Mouse (Mus musculus): Measurements from ENCODE around the gene Anapc4. TPM values are rescaled to one million over a fixed set of nuclear protein-coding genes. Genes with fewer than 3 reads are reported as not detected.

The Anapc4 gene
- polyA plus RNA-seq (2015; fragmentation: Nextera tagmentation; extraction: Ambion mirVana) = 31.2 and 37.3 TPM in 2 replicates

DNA sequence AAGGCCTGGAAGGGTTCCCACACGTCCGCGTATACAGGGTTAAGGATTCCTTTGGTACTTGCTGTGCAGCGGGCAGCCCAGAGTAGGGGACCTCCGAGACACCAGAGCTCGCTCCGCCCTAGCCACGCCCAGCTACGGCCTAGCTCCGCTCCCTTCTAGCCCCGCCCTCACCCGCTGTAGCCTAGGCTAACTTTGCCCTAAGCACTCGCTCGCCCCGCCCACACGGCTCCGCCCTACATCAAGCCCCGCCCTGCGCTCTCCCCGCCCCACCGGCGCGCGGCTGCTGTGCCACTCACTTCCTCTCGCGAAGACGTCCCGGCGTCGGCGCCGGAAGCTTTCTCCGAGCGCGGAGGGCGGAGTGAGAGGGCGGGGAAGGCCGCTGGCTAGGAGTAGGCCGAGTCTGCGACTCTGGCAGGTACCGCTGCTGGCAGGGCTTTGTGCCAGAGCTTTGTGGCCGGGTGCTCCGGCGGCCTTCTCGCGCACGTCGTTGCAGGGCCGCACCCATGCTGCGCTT, at the start of gene Anapc4:
Gene Anapc4 (plus strand): TSS at position 252 of the 514 bp plus-strand sequence.
- Histone ChIP-seq H3K9me3 (replicated peaks) (0 out of 2 replicates have a peak, but pooled peaks cover 2% of the 10 kb centered on the region), H3K4me2 (peak within 1 kb of the TSS; percentile 94), H3K4me3 (replicated peaks) (peak within 1 kb of the TSS; percentile 77), H3K9ac (peak within 1 kb of the TSS; percentile 89), H3K27ac (peak within 1 kb of the TSS; percentile 91), H3K4me1 (replicated peaks) (peaks cover 30% of the 10 kb centered on the region), H3K36me3 (peaks cover 17% of the 10 kb centered on the region; the same call in 1 of the 2 replicates), H3K27me3 (no peaks in the 10 kb centered on the region)
- ATAC-seq (ENCODE audit: low read depth) (peak; percentile 98), DNase-seq (peak; percentile 100)
- under 1% methylated on average over 50 of the region's 50 CpGs for WGBS (ENCODE audit: insufficient replicate concordance)

DNA sequence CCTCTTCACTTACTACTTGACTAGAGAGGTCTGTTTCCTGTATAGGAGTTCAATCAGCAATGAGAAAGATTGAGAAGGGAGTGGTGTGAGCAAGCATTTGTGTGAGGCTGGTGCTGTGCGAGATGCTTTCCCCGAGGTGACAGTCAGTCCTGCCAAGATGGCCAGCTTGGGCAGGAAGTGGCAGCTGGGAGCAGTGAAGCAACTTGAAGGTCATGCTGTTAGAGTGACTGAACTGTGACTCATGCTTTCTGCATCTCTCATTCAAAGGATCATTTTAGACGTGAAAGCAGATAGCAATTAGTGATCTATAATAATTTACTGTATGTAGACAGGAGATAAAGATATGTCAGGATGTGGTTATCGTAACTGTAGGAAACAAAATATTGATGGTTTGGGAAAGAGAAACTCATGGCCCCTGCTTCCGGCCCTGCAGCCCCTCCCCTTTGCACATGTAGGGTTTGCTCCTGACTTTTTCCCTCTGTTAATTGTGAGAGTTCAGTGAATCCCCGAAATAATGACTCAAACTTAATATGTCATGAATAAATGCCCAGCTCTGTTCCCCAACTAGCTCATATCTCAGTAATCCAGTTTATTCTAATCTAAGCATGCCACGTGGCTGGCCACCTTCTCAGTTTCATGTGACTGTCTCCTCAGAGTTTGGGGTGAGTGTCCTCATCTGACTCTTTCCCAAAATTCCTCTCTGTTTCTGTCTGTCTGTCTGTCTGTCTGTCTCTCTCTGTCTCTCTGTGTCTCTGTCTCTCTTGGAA, 47.1 kb upstream of the Anapc4 start:
- no peak overlapping the region for H3K4me3 ChIP-seq (replicated peaks)
- DNase-seq (no peak), ATAC-seq (ENCODE audit: low read depth) (no peak)
- H3K4me1 ChIP-seq (replicated peaks) = peaks cover 25% of the 10 kb centered on the region
- H3K9me3 ChIP-seq (replicated peaks) = no peaks in the 10 kb centered on the region
- H3K4me2 ChIP-seq = no peak overlapping the region
- no peak overlapping the region for H3K9ac ChIP-seq
- no peak overlapping the region for H3K27ac ChIP-seq
- 46% methylated on average over 7 of the region's 7 CpGs for WGBS (ENCODE audit: insufficient replicate concordance)
- peaks cover 39% of the 10 kb centered on the region for H3K36me3 ChIP-seq
- no peaks in the 10 kb centered on the region for H3K27me3 ChIP-seq

DNA sequence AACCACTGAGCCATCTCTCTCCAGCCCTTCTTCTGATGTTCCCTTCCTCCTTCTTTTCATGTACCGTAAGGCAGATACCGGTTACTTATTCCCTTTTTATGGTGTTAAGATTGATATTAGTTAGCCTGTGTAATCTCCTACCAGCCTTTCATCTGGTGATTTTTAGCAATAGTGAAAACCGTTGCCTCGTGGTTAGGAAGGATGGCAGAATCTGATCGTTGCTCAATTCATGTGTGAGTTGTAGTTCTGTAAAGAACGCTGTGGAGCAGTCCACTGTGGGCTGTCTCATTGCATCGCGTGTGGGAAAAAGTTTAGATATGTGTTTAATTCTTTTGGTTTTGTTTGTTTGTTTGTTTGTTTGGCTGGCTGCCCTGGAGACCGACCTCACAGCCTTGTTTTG, 40.6 kb upstream of the Anapc4 start:
- no peak overlapping the region for H3K9ac ChIP-seq
- H3K4me3 ChIP-seq (replicated peaks) = no peak overlapping the region
- no peak for ATAC-seq (ENCODE audit: low read depth)
- no peak for DNase-seq
- no peak overlapping the region for H3K27ac ChIP-seq
- peaks cover 51% of the 10 kb centered on the region for H3K36me3 ChIP-seq
- no peaks in the 10 kb centered on the region for H3K9me3 ChIP-seq (replicated peaks)
- no peaks in the 10 kb centered on the region for H3K27me3 ChIP-seq
- no peaks in the 10 kb centered on the region; the same call in 1 of the 2 replicates for H3K4me1 ChIP-seq (replicated peaks)
- WGBS (ENCODE audit: insufficient replicate concordance) = 67% methylated on average over 9 of the region's 9 CpGs
- H3K4me2 ChIP-seq = no peak overlapping the region

- Histone ChIP-seq H3K4me1 (replicated peaks) (no peaks in the 10 kb centered on the region; the same call in 1 of the 2 replicates), H3K9ac (no peak overlapping the region), H3K4me3 (replicated peaks) (no peak overlapping the region), H3K4me2 (no peak overlapping the region), H3K27me3 (no peaks in the 10 kb centered on the region), H3K36me3 (peaks cover 44% of the 10 kb centered on the region), H3K27ac (no peak overlapping the region), H3K9me3 (replicated peaks) (no peaks in the 10 kb centered on the region)
- 85% methylated on average over 9 of the region's 9 CpGs for WGBS (ENCODE audit: insufficient replicate concordance)
- no peak for DNase-seq
- ATAC-seq (ENCODE audit: low read depth) = no peak
These were observed 39.7 kb upstream of the Anapc4 start for GRCm38 (mm10) chr5:52794109-52794508.

- H3K4me3 ChIP-seq (replicated peaks) = no peak overlapping the region
- H3K36me3 ChIP-seq = peaks cover 31% of the 10 kb centered on the region
- peaks cover 4% of the 10 kb centered on the region for H3K4me1 ChIP-seq (replicated peaks)
- no peaks in the 10 kb centered on the region for H3K27me3 ChIP-seq
- H3K9me3 ChIP-seq (replicated peaks) = no peaks in the 10 kb centered on the region
- H3K4me2 ChIP-seq = no peak overlapping the region
- WGBS (ENCODE audit: insufficient replicate concordance) = 79% methylated on average over 12 of the region's 12 CpGs
- no peak overlapping the region for H3K27ac ChIP-seq
- H3K9ac ChIP-seq = no peak overlapping the region
- ATAC-seq (ENCODE audit: low read depth) = no peak
- DNase-seq = no peak
These were observed 34.4 kb upstream of the Anapc4 start for GRCm38 (mm10) chr5:52799274-52799985.

- H3K36me3 ChIP-seq = peaks cover 27% of the 10 kb centered on the region
- no peak overlapping the region for H3K27ac ChIP-seq
- H3K4me1 ChIP-seq (replicated peaks) = no peaks in the 10 kb centered on the region
- H3K9ac ChIP-seq = no peak overlapping the region
- no peaks in the 10 kb centered on the region for H3K27me3 ChIP-seq
- no peak overlapping the region for H3K4me3 ChIP-seq (replicated peaks)
- H3K9me3 ChIP-seq (replicated peaks) = no peaks in the 10 kb centered on the region
- DNase-seq (no peak), ATAC-seq (ENCODE audit: low read depth) (no peak)
- no peak overlapping the region for H3K4me2 ChIP-seq
- 78% methylated on average over 4 of the region's 4 CpGs for WGBS (ENCODE audit: insufficient replicate concordance)
These were observed 28.0 kb upstream of the Anapc4 start for GRCm38 (mm10) chr5:52805801-52806200.

DNA sequence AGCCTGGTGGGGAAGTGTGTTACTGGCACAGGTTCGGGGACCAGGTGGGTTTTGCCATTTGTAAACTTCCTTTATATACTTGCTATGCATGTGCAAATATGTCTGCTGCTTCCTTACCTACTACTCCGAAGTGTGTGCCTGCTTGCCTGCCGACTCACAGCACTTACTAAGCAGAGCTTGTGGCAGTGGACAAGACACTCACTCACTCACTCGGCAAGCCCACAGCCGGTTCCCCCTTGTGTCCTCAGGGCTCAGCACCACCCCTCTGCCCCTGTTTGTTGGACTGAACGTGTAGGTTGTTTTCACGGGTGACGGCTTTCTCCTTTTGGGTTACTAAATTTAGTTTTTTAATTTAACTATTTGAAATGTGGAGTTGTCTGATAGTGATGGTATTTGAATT, 27.5 kb upstream of the Anapc4 start:
- H3K4me2 ChIP-seq = no peak overlapping the region
- H3K36me3 ChIP-seq = peaks cover 30% of the 10 kb centered on the region

DNA sequence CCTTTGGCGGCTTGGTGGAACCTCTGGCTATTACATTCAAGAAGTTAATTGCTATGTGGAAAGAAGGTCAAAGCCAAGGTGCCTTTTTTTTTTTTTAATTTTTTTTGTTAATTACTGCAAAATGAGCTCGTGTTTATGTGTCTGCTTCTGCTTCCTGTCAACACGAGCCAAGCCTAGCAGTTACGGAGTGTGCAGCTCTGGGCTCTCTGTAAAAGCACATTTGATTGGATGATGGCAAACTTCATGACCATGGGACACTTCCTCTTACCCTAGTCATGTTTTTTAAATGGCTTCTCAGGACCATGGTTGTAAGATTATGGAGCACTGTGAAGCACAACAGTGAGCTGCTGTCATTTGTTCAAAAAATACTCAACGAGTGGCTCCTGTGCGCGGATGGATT, 26.8 kb upstream of the Anapc4 start:
- WGBS (ENCODE audit: insufficient replicate concordance) = 82% methylated on average over 7 of the region's 7 CpGs
- no peak for ATAC-seq (ENCODE audit: low read depth)
- H3K4me3 ChIP-seq (replicated peaks) = no peak overlapping the region

More for the DNA sequence above, 27.5 kb upstream of the Anapc4 start:
- Histone ChIP-seq H3K9me3 (replicated peaks) (no peaks in the 10 kb centered on the region), H3K4me1 (replicated peaks) (no peaks in the 10 kb centered on the region), H3K27me3 (no peaks in the 10 kb centered on the region), H3K9ac (no peak overlapping the region), H3K27ac (no peak overlapping the region), H3K4me3 (replicated peaks) (no peak overlapping the region)
- WGBS (ENCODE audit: insufficient replicate concordance) = 76% methylated on average over 8 of the region's 8 CpGs
- ATAC-seq (ENCODE audit: low read depth) = no peak
- DNase-seq = no peak

DNA sequence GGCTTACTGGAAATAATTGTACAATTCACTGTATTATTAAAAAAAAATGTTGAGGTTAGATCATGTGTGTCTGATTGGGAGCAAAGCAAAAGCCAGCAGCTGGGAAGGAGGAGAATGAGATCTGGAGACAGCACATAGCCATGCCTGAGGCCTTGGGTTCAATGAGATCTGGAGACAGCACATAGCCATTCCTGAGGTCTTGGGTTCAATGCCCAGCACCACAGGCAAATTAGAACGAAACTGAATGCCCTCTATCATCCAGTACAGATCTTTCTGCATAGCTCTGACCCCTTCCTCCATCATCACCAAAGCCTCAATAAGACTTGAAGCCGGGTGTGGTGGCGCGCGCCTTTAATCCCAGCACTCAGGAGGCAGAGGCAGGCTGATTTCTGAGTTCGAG, 23.4 kb upstream of the Anapc4 start:
- no peak overlapping the region for H3K4me2 ChIP-seq
- DNase-seq = no peak
- peaks cover 36% of the 10 kb centered on the region for H3K36me3 ChIP-seq
- no peak overlapping the region for H3K9ac ChIP-seq
- no peak overlapping the region for H3K27ac ChIP-seq
- no peak overlapping the region for H3K4me3 ChIP-seq (replicated peaks)
- H3K9me3 ChIP-seq (replicated peaks) = no peaks in the 10 kb centered on the region
- no peaks in the 10 kb centered on the region for H3K27me3 ChIP-seq
- 84% methylated on average over 6 of the region's 6 CpGs for WGBS (ENCODE audit: insufficient replicate concordance)
- no peak for ATAC-seq (ENCODE audit: low read depth)
- no peaks in the 10 kb centered on the region for H3K4me1 ChIP-seq (replicated peaks)

More for the DNA sequence above, 26.8 kb upstream of the Anapc4 start:
- no peak overlapping the region for H3K4me2 ChIP-seq
- H3K27me3 ChIP-seq = no peaks in the 10 kb centered on the region
- no peaks in the 10 kb centered on the region for H3K9me3 ChIP-seq (replicated peaks)
- no peaks in the 10 kb centered on the region for H3K4me1 ChIP-seq (replicated peaks)
- H3K9ac ChIP-seq = no peak overlapping the region
- DNase-seq = no peak
- H3K27ac ChIP-seq = no peak overlapping the region
- H3K36me3 ChIP-seq = peaks cover 31% of the 10 kb centered on the region

- Histone ChIP-seq H3K27ac (no peak overlapping the region), H3K4me3 (replicated peaks) (no peak overlapping the region), H3K9me3 (replicated peaks) (no peaks in the 10 kb centered on the region), H3K36me3 (peaks cover 42% of the 10 kb centered on the region), H3K27me3 (no peaks in the 10 kb centered on the region), H3K4me1 (replicated peaks) (no peaks in the 10 kb centered on the region), H3K9ac (no peak overlapping the region), H3K4me2 (no peak overlapping the region)
- 80% methylated on average over 14 of the region's 14 CpGs for WGBS (ENCODE audit: insufficient replicate concordance)
- ATAC-seq (ENCODE audit: low read depth) (no peak), DNase-seq (no peak)
These were observed 22.8 kb upstream of the Anapc4 start for GRCm38 (mm10) chr5:52811056-52811455.

DNA sequence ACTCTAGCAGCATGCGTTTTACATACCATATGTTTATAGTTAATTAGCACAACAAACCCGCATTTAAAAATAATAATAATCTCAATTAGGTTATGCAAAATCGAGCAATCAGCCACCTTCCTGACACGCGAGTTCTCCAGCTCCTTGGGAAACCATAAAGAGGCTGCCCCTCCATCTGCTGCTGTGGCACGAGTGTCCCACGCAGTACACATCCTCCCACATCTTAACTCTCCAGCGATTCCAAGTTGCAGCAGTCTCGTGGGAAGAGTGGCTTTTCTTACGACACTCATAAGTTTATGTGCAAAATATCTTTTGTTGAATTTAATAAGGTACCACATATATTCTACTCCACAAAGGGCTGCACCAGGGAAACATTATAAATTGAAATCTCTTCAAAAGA, 21.4 kb upstream of the Anapc4 start:
- 86% methylated on average over 10 of the region's 10 CpGs for WGBS (ENCODE audit: insufficient replicate concordance)
- no peaks in the 10 kb centered on the region for H3K27me3 ChIP-seq
- no peak overlapping the region for H3K9ac ChIP-seq
- no peak overlapping the region for H3K4me2 ChIP-seq
- no peaks in the 10 kb centered on the region for H3K4me1 ChIP-seq (replicated peaks)
- peaks cover 44% of the 10 kb centered on the region for H3K36me3 ChIP-seq
- H3K9me3 ChIP-seq (replicated peaks) = no peaks in the 10 kb centered on the region
- no peak for DNase-seq
- ATAC-seq (ENCODE audit: low read depth) = no peak
- H3K27ac ChIP-seq = no peak overlapping the region
- no peak overlapping the region for H3K4me3 ChIP-seq (replicated peaks)

Measured in liver, embryonic 13.5 days (tissue).